Mouse (Mus musculus) Muller cell, postnatal 12 days (primary cell): Measurements from ENCODE around the gene Ubap2l.

Experiments
- DNase-seq: peaks from one replicate; pipeline ENCODE4 v3.0.0-alpha.2; 2015; ENCODE audit errors: inconsistent ontology term

The Ubap2l gene

GRCm38 (mm10) chr3:89968509-89968908 lies 83.9 kb downstream of the Ubap2l start:
- DNase-seq, result no peak

- DNase-seq, result no peak
These were observed 85.5 kb downstream of the Ubap2l start for GRCm38 (mm10) chr3:89966946-89967345.

GRCm38 (mm10) chr3:89965972-89966371 lies 86.5 kb downstream of the Ubap2l start:
- no peak for DNase-seq

- DNase-seq, result no peak
These were observed 86.9 kb downstream of the Ubap2l start for GRCm38 (mm10) chr3:89965557-89965956.

GRCm38 (mm10) chr3:89963926-89964739 lies 88.3 kb downstream of the Ubap2l start:
- peak; percentile 67 for DNase-seq

- DNase-seq, result peak; percentile 85
These were observed 89.1 kb downstream of the Ubap2l start, which contains the start of gene Atp8b2 for GRCm38 (mm10) chr3:89963221-89963763. Gene Atp8b2, minus strand, starts transcription at chr3:89963508.

GRCm38 (mm10) chr3:89962751-89963220 lies 89.6 kb downstream of the Ubap2l start:
- no peak for DNase-seq

- DNase-seq, result peak; percentile 70
These were observed 90.2 kb downstream of the Ubap2l start for GRCm38 (mm10) chr3:89962059-89962750.

GRCm38 (mm10) chr3:89961436-89961835 lies 91.0 kb downstream of the Ubap2l start:
- no peak for DNase-seq

- DNase-seq, result peak; percentile 96
These were observed 92.0 kb downstream of the Ubap2l start for GRCm38 (mm10) chr3:89960469-89960868.

GRCm38 (mm10) chr3:89959435-89959834 lies 93.0 kb downstream of the Ubap2l start:
- DNase-seq, result peak; percentile 53

GRCm38 (mm10) chr3:89957880-89958279 lies 94.5 kb downstream of the Ubap2l start:
- DNase-seq, result no peak

- DNase-seq, result no peak
These were observed 96.1 kb downstream of the Ubap2l start for GRCm38 (mm10) chr3:89956177-89956971.

- DNase-seq, result peak; percentile 63
These were observed 99.0 kb downstream of the Ubap2l start for GRCm38 (mm10) chr3:89953420-89953819.
